Mouse (Mus musculus) forebrain, embryonic 11.5 days (tissue): Measurements from ENCODE around the gene Sass6. TPM values are rescaled to one million over a fixed set of nuclear protein-coding genes. Genes with fewer than 3 reads are reported as not detected.
A peak's percentile ranks its signal among the peaks of the same experiment; 100 is the strongest.
"Not testable (repeated sequence)": the region's sequence is repeated elsewhere in the genome, so short reads cannot be mapped to it uniquely, and the experiment has no call there.

Experiments used
- ATAC-seq: fragments of 200-750 bp; cut with Nextera tagmentation; replicated peaks from 2 replicates; pipeline ENCODE4 v1.8.0; 2017; ENCODE audit warnings: moderate TSS enrichment; ENCODE audit not compliant: low FRiP score
- DNase-seq: peaks from one replicate; pipeline ENCODE4 v3.0.0-alpha.2; 2017; ENCODE audit warnings: low spot score
- H3K27ac ChIP-seq: fragments of 300-500 bp; sonication (generic); 2 replicates; pipeline ENCODE4 v1.5.1; 2014; ENCODE audit warnings: low read depth, low read length
- H3K27me3 ChIP-seq: fragments of 300-500 bp; sonication (generic); 2 replicates; pipeline ENCODE4 v1.6.1; 2014; ENCODE audit warnings: mild to moderate bottlenecking, low read length, mixed read lengths; ENCODE audit not compliant: control insufficient read depth, insufficient read depth
- H3K36me3 ChIP-seq: fragments of 300-500 bp; sonication (generic); 2 replicates; pipeline ENCODE4 v1.6.1; 2014; ENCODE audit warnings: mild to moderate bottlenecking, low read length, moderate library complexity, mixed read lengths; ENCODE audit not compliant: control insufficient read depth, insufficient read depth
- H3K4me1 ChIP-seq: fragments of 300-500 bp; sonication (generic); replicated peaks from 2 replicates; pipeline ENCODE4 v1.6.1; 2014; ENCODE audit warnings: low read length, mixed read lengths; ENCODE audit not compliant: control insufficient read depth, insufficient read depth
- H3K4me2 ChIP-seq: fragments of 300-500 bp; sonication (generic); 2 replicates; pipeline ENCODE4 v1.6.1; 2014; ENCODE audit warnings: low read depth, mild to moderate bottlenecking, low read length, moderate library complexity, mixed read lengths; ENCODE audit not compliant: severe bottlenecking
- H3K4me3 ChIP-seq: fragments of 300-500 bp; sonication (generic); 2 replicates; pipeline ENCODE4 v1.5.1; 2014; ENCODE audit warnings: low read depth, low read length
- H3K9ac ChIP-seq: fragments of 300-500 bp; sonication (generic); 2 replicates; pipeline ENCODE4 v1.6.1; 2014; ENCODE audit warnings: low read length
- H3K9me3 ChIP-seq: fragments of 300-500 bp; sonication (generic); 2 replicates; pipeline ENCODE4 v1.6.1; 2016; ENCODE audit warnings: low read length, mixed read lengths; ENCODE audit not compliant: control insufficient read depth
- WGBS: fragments of 180-500 bp; shearing (Covaris S2); extraction: QIAGEN DNeasy Blood & Tissue Kit; methylation state at CpG from one replicate; pipeline ENCODE4 v1.1.7; 2014; 5-methylcytosine and 5-hydroxymethylcytosine counted together
- polyA plus RNA-seq: library from polyadenylated mRNA; unstranded; fragments of >200 nt; fragmentation: Nextera tagmentation; extraction: Ambion mirVana; gene quantifications from 2 replicates; pipeline ENCODE4 v1.2.1, GENCODE M21; 2014

The Sass6 gene
- polyA plus RNA-seq, 1 experiment from 2014 or later, result 42.6 TPM

DNA sequence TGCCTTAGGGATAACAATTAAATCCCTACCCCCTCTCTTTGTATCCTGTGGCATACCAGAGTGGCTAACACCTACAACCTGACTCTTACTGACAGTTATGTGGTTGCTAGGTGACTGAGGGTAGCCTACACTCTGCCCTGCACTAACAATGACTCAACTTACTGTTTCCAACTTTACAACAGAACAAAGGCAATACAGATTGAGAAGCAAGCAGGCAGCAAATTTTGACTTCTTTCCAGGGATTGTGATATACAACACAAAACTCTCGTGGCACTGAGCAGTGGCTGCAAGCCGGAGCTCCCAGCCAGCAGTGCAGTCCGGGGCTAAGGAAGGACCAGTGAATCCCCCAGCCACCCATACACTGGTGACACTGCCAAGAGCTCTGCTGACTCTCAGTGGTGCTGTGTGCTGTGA, 57.3 kb downstream of the Sass6 start:
- H3K36me3 ChIP-seq, result no peaks in the 10 kb centered on the region; the same call in 1 of the 2 replicates
- ATAC-seq, result peak; percentile 49; the same call in 1 of the 2 replicates
- H3K4me1 ChIP-seq, result no peaks in the 10 kb centered on the region
- H3K27ac ChIP-seq, result no peak overlapping the region
- H3K27me3 ChIP-seq, result no peaks in the 10 kb centered on the region
- no peak overlapping the region for H3K9ac ChIP-seq
- H3K4me3 ChIP-seq, result no peak overlapping the region
- 77% methylated on average over 3 of the region's 3 CpGs for WGBS
- no peak for DNase-seq
- no peaks in the 10 kb centered on the region for H3K9me3 ChIP-seq
- H3K4me2 ChIP-seq, result no peak overlapping the region

DNA sequence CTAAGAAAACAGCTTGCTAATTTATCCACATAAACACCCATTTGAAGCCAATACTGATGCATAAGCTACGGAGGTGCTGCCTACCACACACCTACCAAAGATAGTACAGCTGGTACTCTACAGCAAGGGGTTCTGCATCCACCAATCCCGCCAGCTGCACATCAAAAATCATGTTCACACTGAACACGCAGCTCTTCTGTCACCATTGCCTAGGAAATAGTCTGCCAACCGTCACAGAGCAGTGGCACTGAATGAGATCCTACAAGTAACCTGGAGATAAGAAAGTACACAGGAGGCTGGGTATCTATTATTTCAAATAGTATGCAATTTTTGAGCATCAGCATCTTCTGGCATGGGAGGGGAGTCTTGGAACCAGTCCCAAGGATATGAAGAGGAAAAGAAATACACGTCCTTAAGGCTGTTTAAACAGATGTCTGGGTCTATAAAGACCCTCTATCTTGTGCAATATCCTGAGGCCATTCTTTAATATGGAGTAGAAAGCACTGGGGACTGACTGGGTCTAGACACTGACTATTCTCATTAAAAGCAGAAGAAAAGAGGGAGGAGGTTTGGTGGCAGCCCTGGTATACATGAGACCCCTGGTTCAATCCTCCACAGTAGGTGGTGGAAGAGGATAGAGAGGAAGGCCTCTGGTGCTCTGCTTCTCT, 58.6 kb downstream of the Sass6 start:
- H3K9me3 ChIP-seq, result no peaks in the 10 kb centered on the region
- ATAC-seq, result no peak
- no peak for DNase-seq
- no peaks in the 10 kb centered on the region; the same call in 1 of the 2 replicates for H3K36me3 ChIP-seq
- no peak overlapping the region for H3K4me2 ChIP-seq
- H3K27me3 ChIP-seq, result no peaks in the 10 kb centered on the region
- no peaks in the 10 kb centered on the region for H3K4me1 ChIP-seq
- WGBS, result 87% methylated on average over 5 of the region's 5 CpGs
- H3K4me3 ChIP-seq, result no peak overlapping the region
- H3K9ac ChIP-seq, result no peak overlapping the region
- no peak overlapping the region for H3K27ac ChIP-seq

DNA sequence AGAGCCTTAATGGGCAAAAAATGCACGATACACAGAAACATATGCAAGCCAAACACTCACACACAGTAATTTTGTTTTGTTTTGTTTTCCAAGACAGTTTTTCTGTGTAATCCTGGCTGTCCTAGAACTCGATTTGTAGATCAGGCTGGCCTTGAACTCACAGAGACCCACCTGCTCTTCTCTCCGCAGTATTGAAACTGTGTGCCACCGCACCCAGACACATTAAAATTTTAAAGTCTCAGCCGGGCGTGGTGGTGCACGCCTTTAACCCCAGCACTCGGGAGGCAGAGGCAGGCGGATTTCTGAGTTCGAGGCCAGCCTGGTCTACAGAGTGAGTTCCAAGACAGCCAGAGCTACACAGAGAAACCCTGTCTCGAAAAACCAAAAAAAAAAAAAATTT, 59.3 kb downstream of the Sass6 start:
- H3K4me1 ChIP-seq, H3K36me3 ChIP-seq, DNase-seq, H3K4me2 ChIP-seq, ATAC-seq, H3K9ac ChIP-seq, H3K27ac ChIP-seq, H3K4me3 ChIP-seq, H3K9me3 ChIP-seq, H3K27me3 ChIP-seq: not testable (repeated sequence)
- WGBS, result 94% methylated on average over 10 of the region's 11 CpGs

DNA sequence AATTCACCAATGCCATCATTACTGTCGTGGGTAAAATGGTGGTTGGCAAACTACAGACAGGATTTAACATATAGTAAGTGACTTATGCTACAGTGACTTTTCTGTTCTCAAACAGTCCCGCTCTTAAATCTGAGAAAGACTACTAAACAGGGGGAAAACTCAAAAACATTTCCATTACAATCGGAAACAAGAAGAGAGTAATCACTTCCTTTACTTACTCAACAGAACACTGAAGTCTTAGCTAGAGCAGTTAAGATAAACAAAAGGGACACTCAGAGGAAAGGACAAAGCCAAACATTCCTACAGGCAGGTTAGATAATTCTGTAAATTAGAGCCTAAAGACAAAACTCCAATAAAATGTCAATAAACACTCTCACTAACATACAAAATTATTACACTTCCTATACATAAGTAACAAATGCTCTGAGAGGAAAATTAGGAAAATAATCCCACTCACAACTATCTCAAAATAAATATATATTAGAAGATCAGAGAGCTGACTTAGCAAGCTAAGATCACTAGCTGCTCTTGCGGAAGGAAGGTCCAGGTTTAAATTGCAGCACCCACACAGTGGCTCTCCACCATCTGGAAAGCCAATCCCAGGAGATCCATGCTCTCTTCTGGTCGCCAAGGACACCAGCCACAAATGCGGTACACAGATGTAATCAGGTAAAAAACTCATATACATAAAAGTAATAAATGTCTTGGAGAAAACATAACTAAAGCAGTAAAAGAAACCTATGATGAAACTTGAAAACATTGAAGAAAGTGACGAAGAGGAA, 61.6 kb downstream of the Sass6 start:
- Histone ChIP-seq H3K27ac (no peak overlapping the region), H3K27me3 (no peaks in the 10 kb centered on the region), H3K4me1 (no peaks in the 10 kb centered on the region; the same call in none of the 2 replicates), H3K9ac (no peak overlapping the region), H3K36me3 (no peaks in the 10 kb centered on the region), H3K4me2 (no peak overlapping the region), H3K9me3 (no peaks in the 10 kb centered on the region), H3K4me3 (no peak overlapping the region)
- no peak for ATAC-seq
- no peak for DNase-seq
- WGBS, result 82% methylated on average over 7 of the region's 7 CpGs

DNA sequence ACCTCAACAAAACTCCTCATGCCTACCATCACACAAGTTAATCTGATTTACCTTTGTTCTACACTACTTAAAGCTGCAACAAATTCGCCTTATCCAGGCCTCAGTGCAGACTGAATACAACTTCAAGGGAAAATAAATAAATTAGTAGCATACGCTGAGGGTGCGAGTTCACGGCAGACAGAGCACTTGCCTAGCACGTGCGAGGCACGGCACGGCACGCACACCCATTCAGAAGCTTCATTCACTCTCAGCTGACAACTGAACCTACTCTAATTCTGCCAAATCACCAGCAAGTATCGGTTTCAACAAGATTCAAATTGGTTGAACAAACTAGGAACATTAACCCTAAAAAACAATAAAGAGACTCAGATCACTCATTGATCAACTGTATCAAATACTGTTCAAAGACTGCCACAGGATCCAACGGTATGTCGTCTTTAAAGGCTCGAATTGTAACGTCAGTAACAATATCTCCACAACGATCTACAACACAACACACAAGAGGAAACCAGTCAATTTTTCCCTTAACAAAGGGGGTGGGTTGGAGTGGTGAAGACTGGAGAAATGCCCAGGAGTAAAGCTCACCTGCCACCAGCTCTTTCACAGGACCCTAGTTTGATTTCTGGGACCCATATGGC, 64.3 kb downstream of the Sass6 start:
- 77% methylated on average over 15 of the region's 15 CpGs for WGBS
- ATAC-seq (no peak), DNase-seq (no peak)
- H3K4me2 ChIP-seq, result no peak overlapping the region
- no peak overlapping the region for H3K27ac ChIP-seq
- no peaks in the 10 kb centered on the region for H3K27me3 ChIP-seq
- H3K9me3 ChIP-seq, result no peaks in the 10 kb centered on the region
- H3K36me3 ChIP-seq, result no peaks in the 10 kb centered on the region
- H3K9ac ChIP-seq, result no peak overlapping the region
- no peaks in the 10 kb centered on the region; the same call in none of the 2 replicates for H3K4me1 ChIP-seq
- H3K4me3 ChIP-seq, result no peak overlapping the region

DNA sequence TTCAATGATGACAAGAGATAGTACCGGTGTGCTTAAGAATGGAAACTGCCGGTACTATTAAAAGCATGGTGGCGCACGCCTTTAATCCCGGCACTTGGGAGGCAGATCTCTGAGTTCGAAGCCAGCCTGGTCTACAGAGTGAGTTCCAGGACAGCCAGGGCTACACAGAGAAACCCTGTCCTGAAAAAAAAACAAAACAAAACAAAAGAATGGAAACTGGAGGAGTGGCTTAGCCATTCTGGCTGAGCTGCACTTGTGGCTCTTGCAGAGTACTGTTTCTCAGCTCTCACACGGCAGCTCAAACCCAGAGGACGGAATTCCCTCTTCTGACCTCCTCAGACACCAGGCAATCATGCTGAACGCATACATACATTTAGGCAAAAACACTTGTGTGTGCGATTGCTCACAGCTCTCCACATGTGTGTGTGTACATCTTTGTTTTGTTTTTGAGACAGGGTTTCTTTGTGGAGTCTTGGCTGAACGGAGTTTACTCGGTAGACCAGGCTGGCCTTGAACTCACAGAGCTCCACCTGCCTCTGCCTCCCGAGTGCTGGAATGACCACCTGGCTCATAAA, 65.2 kb downstream of the Sass6 start:
- Histone ChIP-seq H3K9ac (no peak overlapping the region), H3K4me3 (no peak overlapping the region), H3K4me2 (no peak overlapping the region), H3K4me1 (no peaks in the 10 kb centered on the region; the same call in none of the 2 replicates), H3K36me3 (no peaks in the 10 kb centered on the region), H3K27ac (no peak overlapping the region), H3K9me3 (no peaks in the 10 kb centered on the region), H3K27me3 (no peaks in the 10 kb centered on the region)
- ATAC-seq (no peak), DNase-seq (no peak)
- 83% methylated on average over 13 of the region's 13 CpGs for WGBS

DNA sequence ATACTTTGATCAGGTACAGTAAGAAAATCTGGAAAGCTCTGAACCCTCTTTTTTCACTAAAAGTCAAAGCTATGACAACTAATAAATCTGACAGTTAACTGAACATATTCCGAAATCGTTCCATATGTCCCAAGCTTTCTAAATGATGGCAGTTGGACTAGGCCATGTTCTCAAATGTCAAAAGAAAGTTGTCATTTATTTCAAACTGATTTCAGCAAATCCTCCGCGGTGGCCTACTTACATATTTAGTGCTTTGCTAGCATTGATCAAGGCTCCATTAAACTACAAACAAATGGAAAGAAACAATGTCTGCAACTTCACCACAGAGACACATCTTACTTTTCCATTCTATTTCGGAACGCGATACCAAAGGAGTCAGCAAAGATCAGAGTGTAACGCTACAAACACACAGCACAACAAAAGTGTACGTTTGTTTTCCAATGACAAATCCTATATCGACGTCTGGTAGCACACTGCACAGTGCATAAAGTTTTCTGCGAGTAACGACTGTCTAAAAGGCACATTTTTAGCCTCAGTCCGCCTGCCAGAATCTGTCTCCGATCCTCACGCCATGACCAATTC, 66.6 kb downstream of the Sass6 start:
- WGBS, result 7% methylated on average over 16 of the region's 16 CpGs
- peak overlapping the region; percentile 87 for H3K27ac ChIP-seq
- H3K27me3 ChIP-seq, result no peaks in the 10 kb centered on the region
- H3K9me3 ChIP-seq, result no peaks in the 10 kb centered on the region
- H3K4me3 ChIP-seq, result peak overlapping the region; percentile 95
- no peaks in the 10 kb centered on the region for H3K36me3 ChIP-seq
- H3K4me1 ChIP-seq, result no peaks in the 10 kb centered on the region; the same call in none of the 2 replicates
- ATAC-seq (no peak), DNase-seq (no peak)
- H3K9ac ChIP-seq, result peak overlapping the region; percentile 97
- H3K4me2 ChIP-seq, result peak overlapping the region; percentile 68

DNA sequence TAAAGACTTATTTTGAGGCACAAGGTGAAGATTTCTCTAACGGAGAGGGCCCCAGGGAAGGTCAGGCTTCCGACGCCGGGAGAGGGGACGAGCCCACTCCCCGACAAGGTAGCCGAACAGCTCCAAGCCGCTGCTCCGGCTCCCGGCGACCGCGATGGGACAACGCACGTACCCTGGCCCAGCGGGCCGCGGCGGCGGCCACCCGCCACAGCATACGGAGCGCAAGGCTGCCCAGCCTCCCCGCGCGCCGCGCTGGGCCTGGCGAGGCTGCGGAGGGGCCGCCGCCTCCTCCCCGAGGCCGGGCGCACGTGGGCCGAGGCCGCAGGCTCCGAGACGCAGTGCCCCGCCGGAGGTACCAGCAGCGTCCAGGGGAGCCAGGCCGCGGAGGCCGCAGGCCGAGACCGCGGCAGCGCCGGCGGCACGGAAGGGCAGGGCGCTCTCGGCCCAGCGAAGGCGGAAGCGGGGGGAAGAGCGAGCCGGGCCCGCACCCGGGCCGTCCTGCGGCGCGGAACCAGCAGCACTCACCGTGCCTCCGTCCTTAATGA, 67.2 kb downstream of the Sass6 start:
- Histone ChIP-seq H3K36me3 (no peaks in the 10 kb centered on the region), H3K27me3 (no peaks in the 10 kb centered on the region), H3K4me1 (no peaks in the 10 kb centered on the region; the same call in none of the 2 replicates), H3K4me3 (peak overlapping the region; percentile 95), H3K4me2 (peak overlapping the region; percentile 68), H3K27ac (peak overlapping the region; percentile 87), H3K9ac (peak overlapping the region; percentile 97), H3K9me3 (no peaks in the 10 kb centered on the region)
- WGBS, result under 1% methylated on average over 60 of the region's 68 CpGs
- peak; percentile 84 for ATAC-seq
- no peak for DNase-seq
